Mouse (Mus musculus) NIH3T3 (cell line): Measurements from ENCODE around the gene Phactr2.

Experiments used
- DNase-seq: peaks from one replicate; pipeline ENCODE4 v3.0.0-alpha.2; 2012; ENCODE audit warnings: low read depth

Phactr2 gene

DNA sequence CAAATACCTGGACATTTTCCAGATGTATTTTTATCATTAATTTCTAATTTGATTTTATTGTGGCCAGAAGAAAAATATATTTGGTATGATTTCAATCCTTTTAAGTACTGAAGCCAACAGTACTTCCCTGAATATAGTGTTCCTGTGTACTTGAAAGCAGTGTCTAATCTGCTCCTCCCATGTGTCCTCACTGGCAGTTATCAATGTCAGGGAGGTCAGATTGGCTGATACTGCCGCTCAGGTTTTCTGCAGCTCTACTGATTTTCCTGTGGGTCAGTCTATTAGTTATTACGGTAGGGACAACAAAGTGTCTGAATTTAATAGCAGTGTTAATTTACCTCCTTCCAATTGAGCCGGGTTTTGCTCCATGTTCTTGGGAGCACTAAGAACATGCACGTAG lies 312.2 kb downstream of the Phactr2 start:
- DNase-seq: no peak

DNA sequence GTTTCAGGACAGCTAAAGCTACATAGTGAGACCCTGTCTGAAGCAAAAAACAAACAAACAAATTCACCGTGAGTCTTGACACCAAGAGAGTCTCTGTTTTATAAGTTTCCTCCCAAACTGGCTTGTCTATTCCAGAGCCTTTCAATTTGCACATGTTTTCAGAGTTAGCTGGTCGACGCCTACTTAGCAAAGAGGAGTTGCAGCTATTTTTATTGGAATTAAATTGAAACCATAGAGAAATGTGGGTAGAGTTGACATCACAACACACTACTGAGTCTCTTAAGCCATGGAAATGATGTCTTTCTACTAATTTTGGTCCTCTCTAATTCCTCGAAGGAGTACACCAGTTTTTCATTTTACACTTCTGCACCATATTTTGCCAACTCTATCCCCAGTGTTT lies 313.3 kb downstream of the Phactr2 start:
- DNase-seq: no peak
